Mouse (Mus musculus) urinary bladder, postnatal 4 days (tissue): ENCODE measurements at regions not wholly inside any gene's neighbourhood (a gene's known extent, or its start where the extent isn't known, plus 50 kb on each side); places are given as distances from the start of the nearest gene placed in this dataset.
"Not testable (repeated sequence)": the region's sequence is repeated elsewhere in the genome, so short reads cannot be mapped to it uniquely, and the experiment has no call there.

ENCODE experiments used
- DNase-seq, 2 experiments: peaks; one replicate each; pipeline ENCODE4 v3.0.0; 2021 to 2022; ENCODE audit warnings: low spot score in 2 of 2

DNA sequence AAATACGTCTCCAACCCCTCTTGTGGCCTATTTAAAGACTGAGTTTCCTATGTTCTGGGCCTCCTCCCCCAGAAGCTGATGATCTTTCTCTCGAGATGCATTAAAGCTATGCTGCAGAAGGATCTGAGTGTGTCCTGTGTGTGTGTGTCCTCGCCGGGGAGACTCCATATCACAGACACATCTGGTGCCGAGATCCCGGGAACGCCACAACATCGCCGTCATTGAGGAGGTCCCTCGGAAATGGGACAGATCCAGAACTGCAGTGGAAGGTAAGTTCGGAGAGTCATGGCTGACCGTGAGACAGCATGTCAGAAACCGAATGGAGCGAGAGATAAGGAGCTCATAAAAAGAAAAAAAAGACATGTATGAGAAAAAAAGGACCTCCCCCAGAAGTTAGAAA, 53.3 kb downstream of the Btbd35f29 start:
- DNase-seq, result peak in 1 of 2 experiments; percentile 81

DNA sequence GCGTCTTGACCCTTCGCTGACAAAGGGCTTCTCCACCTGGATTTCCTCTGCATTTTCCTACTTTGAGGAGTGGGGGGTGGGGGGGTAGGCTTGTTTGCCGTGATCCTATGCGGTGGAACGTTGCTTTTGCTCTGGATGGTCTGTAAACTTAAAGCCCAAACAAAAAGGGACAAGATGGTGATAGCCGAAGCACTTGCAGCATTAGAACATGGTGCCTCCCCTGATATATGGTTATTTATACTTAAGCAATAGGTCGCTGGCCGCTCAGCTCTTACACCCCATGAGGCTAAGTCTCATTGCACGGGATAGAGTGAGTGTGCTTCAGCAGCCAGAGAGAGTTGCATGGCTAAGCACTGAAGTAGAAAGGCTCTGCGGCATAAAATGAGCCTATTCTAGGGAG, 58.1 kb downstream of the Btbd35f29 start:
- peak in 1 of 2 experiments; percentile 67 for DNase-seq

- DNase-seq, result not testable (repeated sequence)
Observed at GRCm38 (mm10) chrX:31176137-31176536, 58.7 kb downstream of the Btbd35f29 start.
